Mouse (Mus musculus): ENCODE measurements around the gene Pdlim4. TPM values are rescaled to one million over a fixed set of nuclear protein-coding genes. Genes with fewer than 3 reads are reported as not detected.

Pdlim4 gene
- total RNA-seq, 1 experiment: 4.3 TPM

DNA sequence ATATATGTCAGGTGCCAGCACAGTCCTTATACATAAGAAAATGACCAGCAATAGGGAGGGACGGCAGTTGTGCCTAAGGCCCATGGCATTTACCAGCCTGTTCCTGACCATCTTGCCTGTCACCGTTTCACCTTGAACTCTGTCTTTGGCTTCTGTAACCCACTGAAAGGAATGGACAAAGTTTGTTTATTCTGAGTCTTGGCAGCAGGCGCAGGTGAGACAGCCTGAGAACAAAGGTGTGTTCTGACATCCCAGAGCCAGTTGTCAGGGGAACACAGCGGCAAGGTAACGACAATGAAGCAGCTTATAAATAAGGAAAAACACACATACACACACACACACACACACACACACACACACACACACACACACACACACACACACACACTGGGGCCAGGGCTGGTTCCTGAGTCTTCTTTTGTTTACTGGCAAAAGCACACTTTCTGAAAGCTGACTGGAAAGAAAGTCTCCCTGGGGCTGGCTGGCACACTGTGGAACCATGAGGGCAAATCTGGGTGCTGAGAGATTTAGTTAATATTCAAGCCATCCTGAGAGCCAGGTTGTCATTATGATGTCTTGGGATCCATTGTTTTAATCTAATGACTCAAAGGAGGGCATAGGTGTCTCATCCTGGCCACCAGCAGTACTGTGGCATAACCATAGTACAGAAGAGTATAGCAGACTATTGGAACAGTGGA lies 47.3 kb downstream of the Pdlim4 start:
- Histone ChIP-seq H3K27ac (ENCODE audit: insufficient read depth, low read depth, low read length, poor library complexity, severe bottlenecking) (no peak overlapping the region), H3K4me1 (ENCODE audit: control insufficient read depth in 2 of 2, insufficient read depth in 2 of 2, low read length in 2 of 2, poor library complexity in 1 of 2) (no peaks in the 10 kb centered on the region), H3K36me3 (ENCODE audit: control insufficient read depth, insufficient read depth, low read length, poor library complexity, severe bottlenecking) (no peaks in the 10 kb centered on the region), H3K4me3 (ENCODE audit: insufficient read depth in 1 of 2, low read depth in 1 of 2, low read length in 2 of 2, poor library complexity in 1 of 2, severe bottlenecking in 1 of 2) (no peak overlapping the region), H3K9ac (ENCODE audit: insufficient read depth, low read depth, low read length, poor library complexity, severe bottlenecking) (no peak overlapping the region), H3K9me3 (ENCODE audit: control insufficient read depth, insufficient read depth, low read depth, low read length) (no peaks in the 10 kb centered on the region)
- no peak for DNase-seq (ENCODE audit: low read depth, low spot score)
- TF ChIP-seq ZC3H11A (IDR thresholded peaks at IDR 0.05; ENCODE audit: borderline replicate concordance, low read depth, low read length) (no peak), HCFC1 (IDR thresholded peaks at IDR 0.05; ENCODE audit: borderline replicate concordance, insufficient read depth, low read length) (no peak), ZNF384 (IDR thresholded peaks at IDR 0.05; ENCODE audit: low read depth, low read length) (no peak), CHD2 (IDR thresholded peaks at IDR 0.05; ENCODE audit: low read depth, low read length) (no peak), MAFK (IDR thresholded peaks at IDR 0.05; ENCODE audit: insufficient read depth, low read depth, low read length) (no peak)
- in situ Hi-C loops (cut with MboI; ENCODE audit: low sequenced_read_pairs in 2 of 2, unreplicated experiment in 2 of 2): no loop called here

DNA sequence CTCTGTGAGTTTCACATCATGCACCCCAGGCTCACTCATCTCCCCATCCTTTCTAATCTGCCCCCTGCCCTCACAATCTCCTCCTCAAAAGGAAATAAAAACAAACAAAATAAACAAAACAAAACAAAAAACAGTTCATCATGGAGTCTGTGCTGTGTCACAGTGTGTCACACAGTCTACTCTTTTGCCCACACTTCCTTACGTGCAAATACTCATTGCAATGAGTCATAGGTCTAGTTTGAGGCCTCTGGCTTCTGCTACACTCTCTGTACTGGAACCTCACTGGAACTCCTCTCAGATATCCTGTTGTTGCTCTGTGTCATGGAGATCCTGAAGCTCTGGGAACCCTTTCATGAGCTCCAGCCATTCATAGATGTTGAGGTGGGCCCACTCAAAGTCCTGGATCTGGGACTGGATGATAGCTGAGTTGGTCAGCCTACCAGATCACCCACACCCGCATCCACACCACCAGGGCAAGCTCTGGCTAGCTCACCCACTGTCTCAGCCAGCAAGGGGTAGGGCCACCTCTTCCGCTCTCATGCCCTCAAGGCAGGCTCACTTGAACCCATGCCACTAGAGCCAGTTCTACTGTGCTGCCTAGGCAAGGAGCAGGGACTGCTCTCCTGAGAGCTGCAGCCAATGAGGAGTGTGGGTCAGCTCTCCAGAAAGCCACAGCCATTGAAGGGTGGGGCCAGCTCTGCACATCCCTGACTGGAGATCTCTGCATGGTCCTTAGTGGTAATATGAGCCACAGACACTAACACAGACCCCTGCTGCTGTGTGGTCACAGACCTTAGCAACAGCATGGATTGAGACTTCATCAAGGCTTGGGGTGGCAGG lies 49.7 kb downstream of the Pdlim4 start:
- no peak overlapping the region for H3K9ac ChIP-seq (ENCODE audit: insufficient read depth, low read depth, low read length, poor library complexity, severe bottlenecking)
- TF ChIP-seq ZC3H11A (IDR thresholded peaks at IDR 0.05; ENCODE audit: borderline replicate concordance, low read depth, low read length): no peak
- TF ChIP-seq HCFC1 (IDR thresholded peaks at IDR 0.05; ENCODE audit: borderline replicate concordance, insufficient read depth, low read length): no peak
- no peak for TF ChIP-seq CHD2 (IDR thresholded peaks at IDR 0.05; ENCODE audit: low read depth, low read length)
- H3K9me3 ChIP-seq (ENCODE audit: control insufficient read depth, insufficient read depth, low read depth, low read length): no peaks in the 10 kb centered on the region
- no peak overlapping the region for H3K4me3 ChIP-seq (ENCODE audit: insufficient read depth in 1 of 2, low read depth in 1 of 2, low read length in 2 of 2, poor library complexity in 1 of 2, severe bottlenecking in 1 of 2)
- DNase-seq (ENCODE audit: low read depth, low spot score): no peak
- in situ Hi-C loops (cut with MboI; ENCODE audit: low sequenced_read_pairs in 2 of 2, unreplicated experiment in 2 of 2): no loop called here
- H3K4me1 ChIP-seq (ENCODE audit: control insufficient read depth in 2 of 2, insufficient read depth in 2 of 2, low read length in 2 of 2, poor library complexity in 1 of 2): no peaks in the 10 kb centered on the region
- no peaks in the 10 kb centered on the region for H3K36me3 ChIP-seq (ENCODE audit: control insufficient read depth, insufficient read depth, low read length, poor library complexity, severe bottlenecking)
- no peak overlapping the region for H3K27ac ChIP-seq (ENCODE audit: insufficient read depth, low read depth, low read length, poor library complexity, severe bottlenecking)

DNA sequence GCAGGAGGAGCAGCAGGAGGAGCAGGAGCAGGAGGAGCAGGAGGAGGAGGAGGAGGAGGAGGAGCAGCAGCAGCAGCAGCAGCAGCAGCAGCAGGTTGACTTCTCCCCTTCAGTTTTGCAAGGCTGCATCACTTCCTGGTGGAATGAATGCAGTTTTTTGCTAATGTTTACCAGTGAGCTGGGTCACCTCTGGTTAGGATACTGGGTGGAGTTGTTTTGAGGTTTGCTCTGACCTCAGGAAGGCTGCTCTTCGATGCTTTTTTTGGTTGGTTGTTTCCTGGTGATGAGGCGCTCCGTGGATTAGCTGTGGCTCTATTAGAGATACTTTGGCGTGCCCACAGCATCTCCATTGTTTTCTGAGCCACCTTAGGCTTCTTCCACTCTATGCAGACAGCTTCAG lies 51.2 kb downstream of the Pdlim4 start:
- H3K4me1 ChIP-seq (ENCODE audit: control insufficient read depth in 2 of 2, insufficient read depth in 2 of 2, low read length in 2 of 2, poor library complexity in 1 of 2): no peaks in the 10 kb centered on the region
- no peak for DNase-seq (ENCODE audit: low read depth, low spot score)
- H3K36me3 ChIP-seq (ENCODE audit: control insufficient read depth, insufficient read depth, low read length, poor library complexity, severe bottlenecking): no peaks in the 10 kb centered on the region
- in situ Hi-C loops (cut with MboI; ENCODE audit: low sequenced_read_pairs in 2 of 2, unreplicated experiment in 2 of 2): no loop called here
- TF ChIP-seq ZNF384 (IDR thresholded peaks at IDR 0.05; ENCODE audit: low read depth, low read length): no peak
- no peak for TF ChIP-seq MAFK (IDR thresholded peaks at IDR 0.05; ENCODE audit: insufficient read depth, low read depth, low read length)
- no peak for TF ChIP-seq HCFC1 (IDR thresholded peaks at IDR 0.05; ENCODE audit: borderline replicate concordance, insufficient read depth, low read length)
- TF ChIP-seq ZC3H11A (IDR thresholded peaks at IDR 0.05; ENCODE audit: borderline replicate concordance, low read depth, low read length): no peak
- no peak for TF ChIP-seq CHD2 (IDR thresholded peaks at IDR 0.05; ENCODE audit: low read depth, low read length)
- H3K9ac ChIP-seq (ENCODE audit: insufficient read depth, low read depth, low read length, poor library complexity, severe bottlenecking): no peak overlapping the region
- H3K9me3 ChIP-seq (ENCODE audit: control insufficient read depth, insufficient read depth, low read depth, low read length): no peaks in the 10 kb centered on the region
- no peak overlapping the region for H3K27ac ChIP-seq (ENCODE audit: insufficient read depth, low read depth, low read length, poor library complexity, severe bottlenecking)
- H3K4me3 ChIP-seq (ENCODE audit: insufficient read depth in 1 of 2, low read depth in 1 of 2, low read length in 2 of 2, poor library complexity in 1 of 2, severe bottlenecking in 1 of 2): no peak overlapping the region

DNA sequence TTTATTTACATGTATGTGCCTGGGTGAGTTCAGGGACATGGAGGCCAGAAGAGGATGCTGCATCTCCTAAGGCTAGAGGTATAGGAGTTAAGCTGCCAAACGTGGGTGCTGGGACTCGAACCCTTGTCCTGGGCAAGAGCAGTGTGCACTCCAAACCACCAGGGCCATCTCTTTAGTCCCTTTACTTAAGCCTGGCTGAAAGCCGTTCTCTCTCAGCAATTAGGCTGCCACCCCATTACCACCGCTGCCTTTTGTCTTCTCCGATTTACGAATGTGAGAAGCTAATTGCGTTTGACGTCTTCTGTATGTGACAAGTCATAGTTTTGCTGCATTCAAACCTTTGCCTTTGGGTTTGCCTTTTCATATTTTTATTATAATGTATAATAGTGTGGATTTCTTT lies 52.8 kb downstream of the Pdlim4 start:
- H3K9me3 ChIP-seq (ENCODE audit: control insufficient read depth, insufficient read depth, low read depth, low read length): no peaks in the 10 kb centered on the region
- no peaks in the 10 kb centered on the region for H3K36me3 ChIP-seq (ENCODE audit: control insufficient read depth, insufficient read depth, low read length, poor library complexity, severe bottlenecking)
- no peak for DNase-seq (ENCODE audit: low read depth, low spot score)
- H3K9ac ChIP-seq (ENCODE audit: insufficient read depth, low read depth, low read length, poor library complexity, severe bottlenecking): no peak overlapping the region
- in situ Hi-C loops (cut with MboI; ENCODE audit: low sequenced_read_pairs in 2 of 2, unreplicated experiment in 2 of 2): no loop called here
- no peak for TF ChIP-seq MAFK (IDR thresholded peaks at IDR 0.05; ENCODE audit: insufficient read depth, low read depth, low read length)
- TF ChIP-seq ZNF384 (IDR thresholded peaks at IDR 0.05; ENCODE audit: low read depth, low read length): no peak
- TF ChIP-seq HCFC1 (IDR thresholded peaks at IDR 0.05; ENCODE audit: borderline replicate concordance, insufficient read depth, low read length): no peak
- no peak for TF ChIP-seq ZC3H11A (IDR thresholded peaks at IDR 0.05; ENCODE audit: borderline replicate concordance, low read depth, low read length)
- TF ChIP-seq CHD2 (IDR thresholded peaks at IDR 0.05; ENCODE audit: low read depth, low read length): no peak
- H3K4me3 ChIP-seq (ENCODE audit: insufficient read depth in 1 of 2, low read depth in 1 of 2, low read length in 2 of 2, poor library complexity in 1 of 2, severe bottlenecking in 1 of 2): no peak overlapping the region
- H3K27ac ChIP-seq (ENCODE audit: insufficient read depth, low read depth, low read length, poor library complexity, severe bottlenecking): no peak overlapping the region
- H3K4me1 ChIP-seq (ENCODE audit: control insufficient read depth in 2 of 2, insufficient read depth in 2 of 2, low read length in 2 of 2, poor library complexity in 1 of 2): no peaks in the 10 kb centered on the region
